Mouse (Mus musculus) thymus, adult 2 months (tissue): Measurements from ENCODE around the gene Phactr1.

Experiments used
- CTCF ChIP-seq: fragments of 200-500 bp; IDR thresholded peaks from 2 replicates; pipeline ENCODE4 v1.5.1; 2012; ENCODE audit warnings: mild to moderate bottlenecking, control low read depth, low read length, moderate library complexity, borderline replicate concordance; ENCODE audit not compliant: control insufficient read depth, poor library complexity, insufficient read depth; ENCODE audit errors: extremely low read depth
- POLR2A ChIP-seq: fragments of 200-500 bp; IDR thresholded peaks from 2 replicates; pipeline ENCODE4 v1.6.1; 2012; ENCODE audit warnings: mild to moderate bottlenecking, low read length, control low read depth, moderate library complexity; ENCODE audit not compliant: control insufficient read depth, poor library complexity, insufficient read depth; ENCODE audit errors: extremely low read depth

DNA sequence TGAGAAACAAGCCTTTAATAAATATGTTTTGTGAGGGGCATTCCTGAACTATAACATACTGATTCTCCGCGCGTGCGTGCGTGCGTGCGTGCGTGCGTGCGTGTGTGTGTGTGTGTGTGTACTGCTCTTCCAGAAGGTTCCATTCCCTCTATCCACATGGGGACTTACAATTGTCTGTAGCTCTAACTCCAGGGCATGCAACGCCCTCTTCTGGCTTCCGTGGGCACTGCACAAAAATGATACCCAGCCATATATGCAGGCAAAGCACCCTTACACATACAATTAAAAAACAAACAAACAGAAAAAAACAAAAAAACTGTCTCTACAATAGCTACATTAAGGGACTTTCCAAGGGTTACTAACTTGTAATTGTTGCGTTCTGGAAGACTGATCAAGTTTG is 108.8 kb downstream of the Phactr1 start:
- no peak for TF ChIP-seq POLR2A
- TF ChIP-seq CTCF, result no peak
